Mouse (Mus musculus) c-Kit-positive CD71-positive TER-119-negative erythroid progenitor cells, embryonic 14.5 days (primary cell): Measurements from ENCODE around the gene Fam222a.

ENCODE experiments used
- DNase-seq: peaks from one replicate; pipeline ENCODE4 v3.0.0-alpha.2; 2013; ENCODE audit warnings: low read depth

The Fam222a gene

DNA sequence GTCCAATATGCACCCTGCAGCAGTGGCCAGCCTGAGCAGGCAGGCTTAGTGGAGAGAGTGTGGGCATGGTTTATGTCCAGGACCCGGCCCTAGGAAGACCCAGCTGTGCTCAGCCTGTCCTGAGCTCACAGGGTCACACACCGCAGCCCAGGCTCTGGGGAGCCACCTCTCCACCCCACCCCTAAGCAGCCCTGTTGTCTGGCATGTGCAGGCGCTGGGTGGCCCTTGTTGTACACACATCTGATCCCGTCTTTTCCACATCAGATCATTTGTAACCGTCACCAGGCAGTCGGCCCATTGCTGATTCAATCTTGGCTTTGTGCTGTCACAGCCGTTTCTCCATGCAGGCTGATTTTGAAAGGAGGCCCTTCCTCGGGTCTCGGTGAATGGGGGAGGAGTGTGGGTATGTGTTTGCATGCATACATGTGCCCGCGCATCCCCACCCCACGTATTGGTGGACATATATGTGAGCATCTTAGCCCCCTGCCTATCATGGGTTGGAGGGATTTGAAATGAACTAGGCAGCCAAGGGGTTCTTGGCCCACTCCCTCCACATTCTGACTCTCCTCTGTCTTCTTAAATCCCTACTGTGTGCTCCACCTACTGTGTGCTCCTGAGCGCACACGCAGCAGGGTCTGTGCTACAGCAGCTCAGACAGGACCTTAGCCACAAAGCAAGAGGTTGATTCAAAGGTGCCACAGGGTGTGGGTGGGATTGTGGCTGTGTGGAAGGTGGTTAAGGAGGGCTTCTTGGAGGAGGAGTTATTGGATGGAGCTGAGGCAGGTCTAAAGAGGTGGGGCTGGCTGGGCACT lies 16.7 kb downstream of the Fam222a start:
- no peak for DNase-seq

DNA sequence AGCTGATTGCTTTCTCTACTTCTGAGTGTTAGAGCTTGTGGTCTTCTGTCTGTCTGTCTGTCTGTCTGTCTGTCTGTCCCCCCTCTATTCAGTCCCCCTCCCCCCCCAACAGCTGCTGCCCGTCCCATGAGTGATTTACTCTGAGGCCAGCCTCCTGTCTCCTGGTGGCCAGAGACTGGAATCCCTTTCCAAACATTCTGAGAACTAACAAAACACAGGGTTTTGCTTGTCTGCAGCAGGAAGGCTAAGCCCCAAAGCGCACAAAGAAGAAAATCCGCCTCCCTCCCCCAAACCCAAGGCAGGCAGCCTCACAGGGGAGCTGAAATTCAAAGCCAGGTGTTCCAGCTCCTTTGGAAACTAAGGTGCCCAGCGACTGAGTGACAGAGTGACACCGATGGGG lies 17.9 kb downstream of the Fam222a start:
- DNase-seq, result no peak

DNA sequence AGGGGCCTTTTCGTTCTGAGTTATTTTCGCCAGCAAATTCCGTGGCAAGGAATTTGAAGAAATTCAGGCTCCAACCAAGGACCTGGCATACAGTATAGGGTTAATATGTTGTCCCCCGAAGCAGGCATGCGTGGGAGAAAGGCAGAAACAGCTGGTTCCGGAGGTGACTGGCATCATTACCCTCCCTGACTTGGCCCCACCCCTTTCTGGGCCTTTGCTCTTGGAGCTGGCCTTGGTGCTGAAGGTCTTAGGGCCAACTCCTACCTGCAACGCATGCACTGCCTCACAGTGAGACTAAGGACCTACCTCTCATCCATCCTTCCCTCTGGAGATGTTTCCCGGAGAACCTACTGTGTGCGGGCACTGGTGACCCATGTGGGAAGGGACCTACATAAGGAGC lies 20.1 kb downstream of the Fam222a start:
- peak; percentile 78 for DNase-seq

DNA sequence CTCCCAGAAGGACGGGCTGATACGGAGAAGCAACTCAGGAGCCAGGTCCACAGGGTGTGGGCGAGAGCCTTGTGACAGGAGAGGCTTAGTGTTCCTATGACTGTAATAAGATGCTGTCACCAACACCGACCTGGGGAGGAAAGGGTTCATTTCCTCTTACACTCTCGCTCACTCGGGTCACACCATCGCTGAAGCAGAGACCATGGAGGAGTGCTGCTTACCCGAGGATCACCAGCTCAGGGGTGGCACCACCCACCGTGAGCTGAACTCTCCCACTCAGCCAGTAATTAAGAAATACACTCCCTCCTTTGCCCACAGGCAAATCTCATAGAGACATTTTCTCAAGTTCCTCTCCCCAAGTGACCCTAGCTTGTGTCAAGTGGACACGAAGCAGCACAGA lies 20.6 kb downstream of the Fam222a start:
- no peak for DNase-seq

DNA sequence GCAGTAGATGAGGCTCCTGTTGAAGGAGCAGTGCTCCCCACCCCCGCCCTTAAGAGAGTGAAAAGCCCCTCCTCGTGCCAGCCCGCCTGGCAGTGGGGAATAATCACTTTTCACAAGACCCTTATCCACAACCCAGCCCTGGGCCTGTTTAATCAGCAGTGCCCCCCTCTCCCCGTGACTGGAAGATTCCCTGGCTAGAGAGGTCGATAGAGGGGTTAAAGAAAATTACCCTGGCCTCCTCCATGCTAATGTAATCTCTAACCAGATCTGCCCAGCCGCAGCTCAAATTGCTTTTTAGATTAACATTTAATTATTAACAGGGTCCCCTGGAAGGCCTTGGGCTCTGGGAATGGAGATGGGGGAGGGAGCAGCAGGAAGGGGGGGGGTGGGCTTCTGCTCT lies 21.2 kb downstream of the Fam222a start:
- no peak for DNase-seq

GRCm38 (mm10) chr5:114589454-114589853 lies 21.6 kb downstream of the Fam222a start:
- DNase-seq, result no peak

- DNase-seq, result no peak
These were observed 22.5 kb downstream of the Fam222a start for GRCm38 (mm10) chr5:114590043-114590913.

- peak; percentile 35 for DNase-seq
These were observed 23.3 kb downstream of the Fam222a start for GRCm38 (mm10) chr5:114591151-114591561.

DNA sequence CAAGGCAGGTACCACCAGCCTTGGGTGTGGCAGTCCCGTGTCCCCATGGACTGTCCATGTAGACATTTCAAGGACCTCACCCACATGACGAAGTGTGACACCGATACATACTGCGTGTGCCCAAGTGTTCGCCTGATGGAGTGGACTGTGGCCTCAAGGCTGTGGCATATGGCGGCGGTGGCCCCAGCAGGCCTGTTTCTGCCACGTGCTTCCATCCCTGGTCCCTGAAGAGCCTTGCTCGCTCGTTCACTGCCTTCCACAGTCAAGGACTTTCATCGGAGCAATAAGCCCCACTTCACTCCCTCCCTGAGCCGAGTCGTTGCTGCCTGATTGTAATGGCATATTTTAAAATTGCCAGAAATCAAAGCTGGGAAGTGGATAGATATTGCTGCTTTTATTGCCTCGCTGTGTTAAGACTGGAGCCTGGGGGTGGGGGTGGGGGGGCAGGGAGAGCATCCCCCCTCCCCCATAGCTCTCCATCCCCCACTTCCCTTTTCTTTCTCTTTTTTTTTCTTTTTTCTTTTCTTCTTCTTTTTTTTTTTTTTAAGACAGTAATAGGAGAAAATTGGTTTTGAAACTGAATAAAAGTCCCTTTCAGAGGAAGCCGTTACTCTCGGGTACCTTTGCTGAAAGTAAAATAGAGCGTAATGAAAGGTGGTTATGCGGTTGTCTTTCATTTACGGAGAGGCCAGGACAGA lies 24.8 kb downstream of the Fam222a start:
- DNase-seq, result no peak

DNA sequence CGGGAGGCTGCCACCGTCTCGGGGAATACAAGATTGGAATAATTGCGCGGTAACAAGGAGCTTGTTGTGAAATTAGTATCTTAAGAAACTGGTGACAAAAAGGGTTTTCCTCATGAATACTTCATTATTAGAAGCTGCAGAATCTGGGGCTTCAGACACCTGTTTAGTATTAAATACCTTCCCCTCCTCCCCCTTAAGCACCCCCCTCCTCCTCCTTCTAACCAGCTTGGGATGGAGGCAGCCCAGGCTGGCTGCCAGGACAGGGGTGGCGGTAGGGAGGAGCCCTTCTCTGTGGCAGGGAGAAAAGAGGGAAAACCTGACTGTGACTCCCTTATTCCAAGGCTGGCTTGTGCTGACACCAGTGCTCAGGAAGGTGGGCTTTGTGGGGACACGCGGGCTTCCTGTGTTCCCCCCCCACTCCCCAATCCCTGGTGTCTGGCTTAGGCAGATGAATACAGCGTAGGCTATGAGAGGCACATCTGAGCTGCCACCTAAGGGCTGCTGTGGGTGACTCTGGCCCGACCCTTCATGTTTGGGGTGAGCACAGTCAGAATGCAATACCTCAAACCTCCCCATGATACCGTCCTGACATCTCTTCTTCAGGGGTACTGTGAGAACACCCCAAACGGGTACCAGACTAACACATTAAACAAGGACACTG lies 25.5 kb downstream of the Fam222a start:
- no peak for DNase-seq

DNA sequence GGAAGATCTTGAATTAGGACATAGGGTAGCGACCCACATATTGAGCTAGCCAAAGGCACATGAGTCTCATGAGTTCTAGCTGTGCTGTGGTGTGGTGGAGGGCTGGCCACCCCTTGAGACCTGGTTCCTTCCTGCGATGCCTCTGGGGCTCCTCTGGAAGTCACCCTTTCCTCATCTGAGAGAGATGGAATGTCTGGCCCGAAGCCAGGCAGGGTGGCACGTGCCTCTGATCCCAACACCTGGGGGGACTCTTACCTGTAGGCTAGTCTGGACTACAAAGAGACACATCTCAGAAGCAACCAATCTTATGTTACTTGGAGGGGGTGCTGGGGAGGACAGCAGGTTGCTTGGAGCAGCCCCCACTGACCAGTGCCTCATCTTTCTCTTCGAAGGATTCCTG lies 26.1 kb downstream of the Fam222a start:
- no peak for DNase-seq

- DNase-seq, result no peak
These were observed 27.0 kb downstream of the Fam222a start for GRCm38 (mm10) chr5:114594741-114595241.

DNA sequence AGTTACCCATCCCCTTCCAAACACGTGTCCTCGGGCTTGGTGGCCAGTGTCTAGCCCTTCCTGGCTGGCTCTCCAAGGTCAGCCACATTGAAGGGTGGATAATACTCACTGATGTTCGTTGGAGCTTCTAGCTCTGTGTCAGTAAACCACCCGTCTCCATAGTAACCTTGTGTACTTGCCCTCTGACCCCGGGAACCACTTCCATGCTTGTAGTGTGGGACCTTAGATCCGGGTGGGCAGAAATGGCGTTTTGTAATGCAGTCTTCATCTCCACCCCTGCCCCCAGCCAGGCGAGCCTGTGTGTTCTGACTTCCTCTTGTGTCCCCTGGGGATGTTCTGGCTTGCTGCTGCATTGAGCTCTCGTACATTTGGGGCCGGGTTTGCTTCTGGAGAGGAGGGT lies 28.8 kb downstream of the Fam222a start:
- DNase-seq, result no peak

- no peak for DNase-seq
These were observed 29.4 kb downstream of the Fam222a start for GRCm38 (mm10) chr5:114597222-114597621.

GRCm38 (mm10) chr5:114597652-114598051 lies 29.8 kb downstream of the Fam222a start:
- no peak for DNase-seq

GRCm38 (mm10) chr5:114602012-114602411 lies 34.2 kb downstream of the Fam222a start:
- no peak for DNase-seq

- DNase-seq, result no peak
These were observed 36.2 kb downstream of the Fam222a start for GRCm38 (mm10) chr5:114603975-114604374.

DNA sequence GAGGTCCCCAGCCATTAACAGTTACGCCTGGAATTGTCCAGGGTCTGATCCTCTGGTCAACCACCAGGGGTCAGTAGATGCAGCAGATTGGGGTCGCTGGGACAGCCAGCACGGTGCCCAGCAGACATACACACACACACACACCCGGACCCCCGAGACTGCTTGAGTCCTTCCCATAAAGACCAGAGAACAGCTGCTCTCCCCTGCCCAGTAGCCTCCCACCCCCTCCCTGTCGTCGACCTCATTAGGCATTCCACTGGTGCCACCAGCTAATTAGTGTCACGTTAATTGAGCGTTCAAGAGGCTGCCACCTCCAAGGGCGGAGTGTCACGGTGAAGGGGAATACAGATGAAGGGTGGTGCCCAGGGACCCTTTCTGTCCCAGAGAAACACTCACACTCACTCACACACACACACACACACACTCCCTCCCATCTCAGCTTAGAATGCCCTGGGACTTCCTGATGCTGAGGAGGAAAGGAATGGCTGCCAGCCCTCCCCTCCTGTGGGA lies 37.0 kb downstream of the Fam222a start:
- no peak for DNase-seq

DNA sequence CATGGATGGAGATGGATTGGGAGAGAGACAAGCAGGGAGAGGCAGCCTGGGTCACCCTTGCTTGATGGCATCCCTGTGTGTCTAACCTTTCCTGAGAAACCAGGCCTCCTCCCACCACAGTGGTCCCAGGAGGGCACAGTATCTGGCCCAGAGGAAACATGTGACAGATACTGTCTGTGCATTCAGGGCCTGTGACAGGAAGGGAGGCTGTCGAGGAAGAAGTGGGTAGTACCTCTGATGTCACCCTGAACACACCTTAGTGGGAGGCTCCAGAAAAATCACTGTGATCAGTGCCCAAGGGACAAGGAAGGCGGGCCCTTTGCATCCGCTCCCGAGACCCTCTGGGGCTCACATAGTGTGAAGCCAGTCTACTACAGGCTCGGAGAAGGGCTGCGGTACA lies 38.2 kb downstream of the Fam222a start:
- no peak for DNase-seq

GRCm38 (mm10) chr5:114607651-114608050 lies 39.8 kb downstream of the Fam222a start:
- no peak for DNase-seq

DNA sequence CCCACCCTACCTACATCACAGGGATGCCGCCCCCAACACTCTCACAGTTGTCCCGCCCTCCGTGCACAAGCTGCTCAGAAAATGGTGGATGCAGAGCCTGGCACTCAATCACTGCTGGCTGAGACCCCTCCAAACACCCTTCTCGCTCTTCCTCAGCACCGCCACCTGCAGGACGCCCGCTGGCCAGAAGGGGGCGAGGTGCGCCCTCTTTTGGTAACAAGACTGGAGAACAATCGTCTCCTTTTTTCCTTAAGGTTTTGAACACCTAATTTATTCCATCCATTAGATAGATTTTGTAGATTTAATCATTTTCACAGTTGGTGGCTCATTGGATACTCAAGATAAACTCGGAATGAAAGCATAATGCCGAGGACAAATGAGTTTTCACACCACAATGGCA lies 40.7 kb downstream of the Fam222a start:
- no peak for DNase-seq

DNA sequence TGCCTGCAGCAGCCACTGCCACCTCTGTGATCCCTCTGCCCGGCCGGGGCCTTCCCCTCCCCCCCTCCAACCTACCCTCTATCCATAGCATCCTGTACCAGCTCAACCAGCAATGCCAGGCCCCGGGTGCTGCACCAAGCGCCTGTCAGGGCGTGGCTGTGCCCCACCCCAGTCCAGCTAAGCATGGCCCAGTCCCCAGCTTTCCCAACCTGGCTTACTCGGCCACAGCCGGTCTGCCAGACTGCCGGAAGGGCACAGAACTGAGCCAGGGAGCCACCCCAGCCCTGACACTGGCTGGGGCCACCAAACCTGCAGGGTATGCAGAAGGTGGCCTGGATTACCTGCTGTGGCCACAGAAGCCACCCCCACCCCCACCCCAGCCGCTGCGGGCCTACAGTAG lies 43.4 kb downstream of the Fam222a start:
- no peak for DNase-seq
